Mouse (Mus musculus) intestine, postnatal 0 days (tissue): ENCODE results near the gene Itpkb. TPM values are rescaled to one million over a fixed set of nuclear protein-coding genes. Genes with fewer than 3 reads are reported as not detected.
A peak's percentile ranks its signal among the peaks of the same experiment; 100 is the strongest.

Source experiments
- ATAC-seq: fragments of 200-750 bp; cut with Nextera tagmentation; 2 replicates; pipeline ENCODE4 v1.8.0; 2017; ENCODE audit warnings: mild to moderate bottlenecking, moderate TSS enrichment, moderate library complexity
- H3K27ac ChIP-seq: fragments of 300-500 bp; sonication (generic); 2 replicates; pipeline ENCODE4 v1.5.1; 2014; ENCODE audit warnings: mild to moderate bottlenecking, low read depth, low read length, moderate library complexity
- H3K27me3 ChIP-seq: fragments of 300-500 bp; sonication (generic); replicated peaks from 2 replicates; pipeline ENCODE4 v1.6.1; 2014; ENCODE audit warnings: low read length, mixed read lengths; ENCODE audit not compliant: control insufficient read depth, insufficient read depth
- H3K36me3 ChIP-seq: fragments of 300-500 bp; sonication (generic); 2 replicates; pipeline ENCODE4 v1.6.1; 2014; ENCODE audit warnings: mild to moderate bottlenecking, moderate library complexity; ENCODE audit not compliant: control insufficient read depth, insufficient read depth
- H3K4me1 ChIP-seq: fragments of 300-500 bp; sonication (generic); replicated peaks from 2 replicates; pipeline ENCODE4 v1.6.1; 2014; ENCODE audit warnings: antibody characterized with exemption, low read length, mixed read lengths; ENCODE audit not compliant: control insufficient read depth, insufficient read depth
- H3K4me2 ChIP-seq: fragments of 300-500 bp; sonication (generic); replicated peaks from 2 replicates; pipeline ENCODE4 v1.6.1; 2014; ENCODE audit warnings: low read depth, mild to moderate bottlenecking, moderate library complexity
- H3K4me3 ChIP-seq: fragments of 300-500 bp; sonication (generic); 2 replicates; pipeline ENCODE4 v1.5.1; 2014; ENCODE audit warnings: low read depth, low read length
- H3K9ac ChIP-seq: fragments of 300-500 bp; sonication (generic); 2 replicates; pipeline ENCODE4 v1.6.1; 2014; ENCODE audit warnings: mild to moderate bottlenecking, low read depth, low read length
- H3K9me3 ChIP-seq: fragments of 300-500 bp; sonication (generic); 2 replicates; pipeline ENCODE4 v1.6.1; 2016; ENCODE audit warnings: mixed run types; ENCODE audit not compliant: control insufficient read depth
- CTCF ChIP-seq: sonication (generic); IDR thresholded peaks from 2 replicates; pipeline ENCODE4 v1.5.1; 2016; ENCODE audit warnings: low read depth, mild to moderate bottlenecking, control low read depth, antibody characterized with exemption, moderate library complexity
- WGBS: fragments of 180-500 bp; shearing (Covaris S2); extraction: QIAGEN DNeasy Blood & Tissue Kit; methylation state at CpG from one replicate; pipeline ENCODE4 v1.1.7; 2014; 5-methylcytosine and 5-hydroxymethylcytosine counted together
- polyA plus RNA-seq: library from polyadenylated mRNA; unstranded; fragments of >200 nt; fragmentation: Nextera tagmentation; extraction: Ambion mirVana; gene quantifications from 2 replicates; pipeline ENCODE4 v1.2.1, GENCODE M21; 2015

Gene Itpkb
- polyA plus RNA-seq, 1 experiment from 2014 or later = 2.3 TPM

DNA sequence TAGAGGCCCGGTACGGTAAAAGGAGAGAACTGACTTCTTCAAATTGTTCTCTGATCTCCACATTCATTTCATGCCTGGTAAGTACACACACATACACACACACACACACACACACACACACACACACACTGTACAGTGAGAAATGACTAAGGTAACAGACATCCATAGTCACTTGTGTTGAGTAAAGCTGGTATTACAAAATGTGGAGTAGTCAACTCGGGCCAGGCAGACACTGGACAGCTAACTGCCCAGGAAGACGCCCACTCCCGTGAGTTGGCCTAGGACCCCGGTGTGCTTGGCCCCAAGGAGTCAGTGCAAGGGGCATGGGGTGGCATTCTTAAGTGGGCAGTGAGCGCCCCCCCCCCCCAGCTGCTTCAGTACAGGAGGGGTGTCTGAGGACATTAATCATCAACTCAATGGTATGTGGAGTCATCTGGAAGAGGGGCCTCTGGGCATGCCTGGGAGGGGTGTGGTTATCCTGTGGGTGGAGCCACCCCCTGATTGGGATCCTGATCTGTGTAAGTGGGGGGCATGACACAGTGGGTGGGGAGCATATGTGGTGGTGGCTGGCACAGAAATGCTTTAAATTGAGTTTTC, 41.3 kb upstream of the Itpkb start:
- WGBS = 80% methylated on average over 7 of the region's 7 CpGs
- Histone ChIP-seq H3K9ac (no peak overlapping the region), H3K4me3 (no peak overlapping the region), H3K36me3 (no peaks in the 10 kb centered on the region), H3K4me2 (no peak overlapping the region), H3K9me3 (no peaks in the 10 kb centered on the region), H3K27ac (no peak overlapping the region), H3K4me1 (peaks cover 3% of the 10 kb centered on the region; the same call in 1 of the 2 replicates), H3K27me3 (peaks cover 5% of the 10 kb centered on the region; the same call in 1 of the 2 replicates)
- TF ChIP-seq CTCF = no peak
- no peak for ATAC-seq

DNA sequence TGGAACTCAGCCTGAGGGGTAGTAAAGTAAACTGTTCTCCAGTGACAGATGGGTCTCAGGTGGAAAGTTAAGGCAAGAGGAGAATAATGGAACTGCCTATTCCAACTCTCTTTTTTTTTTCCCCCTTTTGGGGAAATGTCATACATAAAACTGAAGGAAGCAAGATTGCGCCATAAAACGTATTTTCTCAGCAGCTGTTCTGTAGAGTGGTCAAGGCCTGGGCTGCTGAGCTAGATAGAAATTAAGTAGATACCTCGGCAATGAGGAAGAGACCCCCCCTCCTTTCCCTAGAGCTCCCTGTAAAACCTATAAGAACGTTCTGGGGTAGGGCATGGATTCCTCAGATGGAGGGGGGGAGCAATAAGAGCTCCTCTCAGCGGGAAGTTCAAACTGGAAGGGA, 40.5 kb upstream of the Itpkb start:
- 0 out of 2 replicates have a peak overlapping the region, but pooled peaks have one; percentile 6 for H3K4me2 ChIP-seq
- H3K9ac ChIP-seq = no peak overlapping the region
- no peak overlapping the region for H3K27ac ChIP-seq
- no peaks in the 10 kb centered on the region for H3K9me3 ChIP-seq
- H3K27me3 ChIP-seq = peaks cover 5% of the 10 kb centered on the region; the same call in 1 of the 2 replicates
- TF ChIP-seq CTCF = no peak
- 51% methylated on average over 5 of the region's 5 CpGs for WGBS
- no peak for ATAC-seq
- H3K4me3 ChIP-seq = no peak overlapping the region
- no peaks in the 10 kb centered on the region for H3K36me3 ChIP-seq
- peaks cover 3% of the 10 kb centered on the region; the same call in 1 of the 2 replicates for H3K4me1 ChIP-seq

DNA sequence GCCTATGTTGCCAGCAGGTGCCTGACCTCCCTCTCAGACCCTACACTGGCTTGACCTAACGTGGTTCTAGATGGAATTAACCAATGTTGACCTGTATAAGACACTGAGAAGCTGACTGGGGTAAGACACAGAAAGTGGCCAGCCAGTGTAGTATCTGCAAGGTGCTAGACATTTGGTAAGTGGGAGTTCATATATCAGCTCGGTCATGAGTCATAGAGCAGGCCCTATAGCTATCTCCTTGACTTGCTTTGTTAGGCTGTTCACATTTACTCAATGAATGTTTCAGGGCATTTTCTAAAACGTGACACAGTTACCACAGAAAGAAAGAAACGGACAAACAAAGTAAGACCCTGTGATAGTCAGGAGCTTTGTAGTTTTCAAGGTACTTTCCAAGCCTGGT, 39.9 kb upstream of the Itpkb start:
- Histone ChIP-seq H3K4me3 (no peak overlapping the region), H3K9ac (no peak overlapping the region), H3K9me3 (no peaks in the 10 kb centered on the region), H3K4me2 (no peak overlapping the region), H3K27me3 (peaks cover 5% of the 10 kb centered on the region; the same call in 1 of the 2 replicates), H3K4me1 (peaks cover 3% of the 10 kb centered on the region; the same call in 1 of the 2 replicates), H3K27ac (no peak overlapping the region), H3K36me3 (no peaks in the 10 kb centered on the region)
- no peak for TF ChIP-seq CTCF
- 85% methylated on average over 4 of the region's 4 CpGs for WGBS
- no peak for ATAC-seq

- H3K4me2 ChIP-seq = no peak overlapping the region
- no peak for TF ChIP-seq CTCF
- H3K9ac ChIP-seq = no peak overlapping the region
- H3K4me1 ChIP-seq = 0 out of 2 replicates have a peak, but pooled peaks cover 2% of the 10 kb centered on the region
- H3K9me3 ChIP-seq = no peaks in the 10 kb centered on the region
- no peaks in the 10 kb centered on the region for H3K36me3 ChIP-seq
- H3K27ac ChIP-seq = no peak overlapping the region
- no peak overlapping the region for H3K4me3 ChIP-seq
- peaks cover 5% of the 10 kb centered on the region; the same call in 1 of the 2 replicates for H3K27me3 ChIP-seq
- 87% methylated on average over 9 of the region's 9 CpGs for WGBS
- no peak for ATAC-seq
These were observed 34.2 kb upstream of the Itpkb start for GRCm38 (mm10) chr1:180296088-180296487.

DNA sequence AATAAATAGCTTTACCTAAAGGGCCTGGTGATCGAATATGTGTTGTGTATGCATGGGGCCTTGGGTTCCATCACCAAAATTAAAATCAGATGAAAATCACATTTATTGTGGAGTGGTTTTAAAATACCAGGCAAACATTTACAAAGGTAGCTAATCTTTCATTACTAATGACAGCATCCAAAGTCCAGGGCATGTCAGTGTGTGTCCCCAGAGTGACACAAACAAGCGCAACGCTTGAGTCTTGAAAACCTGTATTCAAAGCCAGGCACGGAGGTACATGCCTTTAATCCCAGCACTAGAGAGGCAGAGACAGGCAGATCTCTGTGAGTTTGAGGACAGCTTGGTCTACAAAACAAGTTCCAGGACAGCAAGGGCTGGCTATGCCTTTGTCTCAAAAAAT, 30.6 kb upstream of the Itpkb start:
- Histone ChIP-seq H3K4me3 (no peak overlapping the region), H3K4me2 (no peak overlapping the region), H3K9ac (no peak overlapping the region), H3K27ac (no peak overlapping the region), H3K36me3 (no peaks in the 10 kb centered on the region), H3K9me3 (no peaks in the 10 kb centered on the region), H3K4me1 (peaks cover 19% of the 10 kb centered on the region; the same call in 1 of the 2 replicates), H3K27me3 (no peaks in the 10 kb centered on the region)
- TF ChIP-seq CTCF = no peak
- WGBS = 54% methylated on average over 4 of the region's 4 CpGs
- ATAC-seq = no peak

DNA sequence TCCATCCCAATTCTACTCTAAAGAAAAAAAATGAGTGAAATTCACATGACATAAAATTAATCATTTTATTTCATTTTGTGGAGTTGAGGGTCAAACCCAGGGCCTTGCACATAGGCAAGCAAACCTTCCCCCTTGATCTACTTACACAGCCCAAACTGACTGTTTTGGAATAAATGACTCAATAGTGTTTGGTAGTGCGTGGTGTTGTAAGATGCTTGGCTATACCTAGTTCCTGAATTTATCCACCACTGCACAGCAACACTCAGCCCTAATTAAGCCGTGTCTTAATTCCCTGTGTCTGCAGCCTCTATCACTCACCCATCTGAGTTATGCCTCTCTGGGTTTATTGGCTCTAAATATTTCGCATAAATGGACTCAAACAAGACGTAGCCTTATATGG, 30.0 kb upstream of the Itpkb start:
- no peak for ATAC-seq
- no peaks in the 10 kb centered on the region for H3K36me3 ChIP-seq
- H3K4me1 ChIP-seq = peaks cover 19% of the 10 kb centered on the region; the same call in 1 of the 2 replicates
- no peak overlapping the region for H3K4me3 ChIP-seq
- H3K27ac ChIP-seq = no peak overlapping the region
- no peak overlapping the region for H3K4me2 ChIP-seq
- no peaks in the 10 kb centered on the region for H3K27me3 ChIP-seq
- H3K9ac ChIP-seq = no peak overlapping the region
- TF ChIP-seq CTCF = no peak
- WGBS = 87% methylated on average over 4 of the region's 4 CpGs
- no peaks in the 10 kb centered on the region for H3K9me3 ChIP-seq
